Mouse (Mus musculus) testis, adult 10 weeks (tissue): ENCODE measurements around the gene Gm15013. TPM values are rescaled to one million over a fixed set of nuclear protein-coding genes. Genes with fewer than 3 reads are reported as not detected.

Experiments used
- polyA plus RNA-seq: library from polyadenylated mRNA; stranded (reverse); fragments of 350-450 nt; fragmentation: Illumina TruSeq; extraction: RNeasy Lipid Tissue Mini Kit (QIAGEN cat#74804); gene quantifications from one replicate; pipeline ENCODE4 v1.2.3, GENCODE M21; 2014; ENCODE audit warnings: low read depth, low replicate concordance

Gm15013 gene
- polyA plus RNA-seq = not detected

GRCm38 (mm10) chrX:139714381-139714780 is at the start of gene Gm15013:
Gm15013 (minus strand) TSS chrX:139714481.

GRCm38 (mm10) chrX:139684775-139685695 is 29.2 kb downstream of the Gm15013 start, which contains the start of gene Tbc1d8b:
Tbc1d8b (plus strand) TSS chrX:139684996.

Other genes starting within 250 kb of the Gm15013 start
- 3.1 TPM for gene D330045A20Rik, start 234.1 kb downstream of the Gm15013 start, polyA plus RNA-seq
- gene Rnf128, start 151.2 kb downstream of the Gm15013 start, polyA plus RNA-seq = 11.8 TPM
- gene Tbc1d8b, start 29.5 kb downstream of the Gm15013 start, polyA plus RNA-seq = 6.6 TPM
- not detected for gene Ripply1, start 67.9 kb upstream of the Gm15013 start, polyA plus RNA-seq
- 0.25 TPM for gene Cldn2, start 86.3 kb upstream of the Gm15013 start, polyA plus RNA-seq
- gene Morc4, start 157.2 kb upstream of the Gm15013 start, polyA plus RNA-seq = 3.9 TPM